Mouse (Mus musculus): ENCODE data around the gene Uxt.

The Uxt gene

GRCm38 (mm10) chrX:20961477-20962378 lies at the start of gene Uxt:
TSS of gene Uxt (minus strand) at chrX:20962017.
- DNase-seq = peak; percentile 88

GRCm38 (mm10) chrX:20980901-20981300 lies 19.1 kb upstream of the Uxt start:
- no peak for DNase-seq

- DNase-seq = peak; percentile 82
These were observed 11.5 kb downstream of the Uxt start, which contains the start of gene Elk1 for GRCm38 (mm10) chrX:20950191-20950880. TSS of gene Elk1 (minus strand) at chrX:20950608.

- DNase-seq = peak; percentile 55
These were observed 15.8 kb downstream of the Uxt start for GRCm38 (mm10) chrX:20946055-20946454.

- no peak for DNase-seq
These were observed 29.9 kb downstream of the Uxt start for GRCm38 (mm10) chrX:20931963-20932362.

- DNase-seq = no peak
These were observed 30.5 kb downstream of the Uxt start, which contains the start of gene Cfp for GRCm38 (mm10) chrX:20931364-20931763. TSS of gene Cfp (minus strand) at chrX:20931555.

GRCm38 (mm10) chrX:20929859-20930258 lies 32.0 kb downstream of the Uxt start:
- no peak for DNase-seq

- no peak for DNase-seq
These were observed 36.8 kb downstream of the Uxt start for GRCm38 (mm10) chrX:20924976-20925375.

- DNase-seq = no peak
These were observed 38.3 kb downstream of the Uxt start for GRCm38 (mm10) chrX:20923506-20923905.

- no peak for DNase-seq
These were observed 40.5 kb downstream of the Uxt start for GRCm38 (mm10) chrX:20921366-20921765.

GRCm38 (mm10) chrX:20920844-20921364 lies 40.9 kb downstream of the Uxt start, which contains the start of gene Syn1:
TSS of gene Syn1 (minus strand) at chrX:20921004.
- peak; percentile 72 for DNase-seq

GRCm38 (mm10) chrX:20920249-20920843 lies 41.5 kb downstream of the Uxt start:
- no peak for DNase-seq

- DNase-seq = no peak
These were observed 46.7 kb downstream of the Uxt start for GRCm38 (mm10) chrX:20915075-20915474.

GRCm38 (mm10) chrX:20913726-20914125 lies 48.1 kb downstream of the Uxt start:
- no peak for DNase-seq

- no peak for DNase-seq
These were observed 51.7 kb downstream of the Uxt start for GRCm38 (mm10) chrX:20910074-20910473.

Data from thymus, postnatal 4 days (tissue).